Mouse (Mus musculus) midbrain, embryonic 14.5 days (tissue): ENCODE measurements around the gene Tnni3k. TPM values are rescaled to one million over a fixed set of nuclear protein-coding genes. Genes with fewer than 3 reads are reported as not detected.

Source experiments
- ATAC-seq: fragments of 200-750 bp; cut with Nextera tagmentation; 2 replicates; pipeline ENCODE4 v1.8.0; 2017; ENCODE audit warnings: moderate number of reproducible peaks, moderate library complexity; ENCODE audit not compliant: low FRiP score, low TSS enrichment
- DNase-seq: peaks from one replicate; pipeline ENCODE4 v3.0.0-alpha.2; 2015
- H3K27ac ChIP-seq: fragments of 300-500 bp; sonication (generic); replicated peaks from 2 replicates; pipeline ENCODE4 v1.5.1; 2014; ENCODE audit warnings: mild to moderate bottlenecking, low read depth, low read length, moderate library complexity
- H3K27me3 ChIP-seq: fragments of 300-500 bp; sonication (generic); 2 replicates; pipeline ENCODE4 v1.6.1; 2014; ENCODE audit warnings: low read length, control low read depth, mixed read lengths; ENCODE audit not compliant: control insufficient read depth, insufficient read depth
- H3K36me3 ChIP-seq: fragments of 300-500 bp; sonication (generic); 2 replicates; pipeline ENCODE4 v1.6.1; 2014; ENCODE audit warnings: low read length, control low read depth; ENCODE audit not compliant: control insufficient read depth, insufficient read depth
- H3K4me1 ChIP-seq: fragments of 300-500 bp; sonication (generic); 2 replicates; pipeline ENCODE4 v1.6.1; 2014; ENCODE audit warnings: mild to moderate bottlenecking, antibody characterized with exemption, low read length, control low read depth; ENCODE audit not compliant: control insufficient read depth, insufficient read depth
- H3K4me2 ChIP-seq: fragments of 300-500 bp; sonication (generic); 2 replicates; pipeline ENCODE4 v1.6.1; 2014; ENCODE audit warnings: mild to moderate bottlenecking, low read length, moderate library complexity
- H3K4me3 ChIP-seq: fragments of 300-500 bp; sonication (generic); replicated peaks from 2 replicates; pipeline ENCODE4 v1.5.1; 2014; ENCODE audit warnings: low read depth, low read length
- H3K9ac ChIP-seq: fragments of 300-500 bp; sonication (generic); replicated peaks from 2 replicates; pipeline ENCODE4 v1.6.1; 2014; ENCODE audit warnings: mild to moderate bottlenecking, low read length, moderate library complexity
- H3K9me3 ChIP-seq: fragments of 300-500 bp; sonication (generic); 2 replicates; pipeline ENCODE4 v1.6.1; 2016; ENCODE audit warnings: low read length, control low read depth, mixed read lengths; ENCODE audit not compliant: control insufficient read depth
- WGBS: fragments of 180-500 bp; shearing (Covaris S2); extraction: QIAGEN DNeasy Blood & Tissue Kit; methylation state at CpG from one replicate; pipeline ENCODE4 v1.1.7; 2014; 5-methylcytosine and 5-hydroxymethylcytosine counted together
- polyA plus RNA-seq: library from polyadenylated mRNA; unstranded; fragments of >200 nt; fragmentation: Nextera tagmentation; extraction: Ambion mirVana; gene quantifications from 2 replicates; pipeline ENCODE4 v1.2.1, GENCODE M21; 2014

Tnni3k gene
- polyA plus RNA-seq, 1 experiment from 2014 or later: not detected

DNA sequence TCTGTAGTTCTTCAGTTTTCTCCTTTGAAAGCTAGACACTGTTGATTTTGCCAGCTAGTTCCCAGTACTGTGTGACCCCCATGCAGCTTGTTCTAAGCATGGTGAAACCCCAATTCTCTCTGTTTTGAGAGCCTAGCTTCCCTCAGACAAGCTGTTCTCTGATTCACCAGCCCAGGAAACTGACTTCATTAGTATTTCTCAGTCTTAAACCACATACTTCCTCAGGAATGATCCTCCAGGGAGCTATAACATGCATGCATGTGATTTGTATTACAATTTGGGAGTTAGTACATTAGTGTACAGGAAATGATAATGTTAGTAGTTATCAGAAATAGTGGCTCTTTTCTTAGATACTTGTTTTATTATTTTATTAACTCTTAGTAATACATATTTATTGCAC, 1.4 kb upstream of the Tnni3k start:
- no peak for ATAC-seq
- H3K27me3 ChIP-seq: no peaks in the 10 kb centered on the region
- no peak overlapping the region for H3K9ac ChIP-seq
- H3K36me3 ChIP-seq: no peaks in the 10 kb centered on the region
- H3K4me1 ChIP-seq: no peaks in the 10 kb centered on the region
- no peak overlapping the region for H3K4me2 ChIP-seq
- H3K9me3 ChIP-seq: no peaks in the 10 kb centered on the region
- no peak for DNase-seq
- no peak overlapping the region for H3K4me3 ChIP-seq
- H3K27ac ChIP-seq: no peak overlapping the region

DNA sequence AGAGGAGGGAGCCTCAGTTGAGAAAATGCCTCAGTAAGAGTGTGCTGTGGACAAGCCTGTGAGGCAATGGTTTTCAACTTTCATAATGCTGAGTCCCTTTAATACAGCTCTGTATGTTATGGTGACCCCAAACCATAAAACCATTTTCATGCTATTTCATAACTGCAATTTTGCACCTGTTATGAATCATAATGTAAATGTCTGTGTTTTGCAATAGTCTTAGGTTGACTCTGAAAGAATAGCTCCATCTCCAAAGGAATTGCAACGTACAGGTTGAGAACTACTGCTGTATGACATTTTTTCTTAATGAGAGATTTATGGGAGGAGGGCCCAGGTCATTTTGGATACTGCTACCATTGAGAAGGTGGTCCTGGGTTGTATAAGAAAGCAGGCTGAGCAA, 2.0 kb downstream of the Tnni3k start:
- Histone ChIP-seq H3K27me3 (no peaks in the 10 kb centered on the region), H3K9me3 (no peaks in the 10 kb centered on the region)
- DNase-seq: no peak

DNA sequence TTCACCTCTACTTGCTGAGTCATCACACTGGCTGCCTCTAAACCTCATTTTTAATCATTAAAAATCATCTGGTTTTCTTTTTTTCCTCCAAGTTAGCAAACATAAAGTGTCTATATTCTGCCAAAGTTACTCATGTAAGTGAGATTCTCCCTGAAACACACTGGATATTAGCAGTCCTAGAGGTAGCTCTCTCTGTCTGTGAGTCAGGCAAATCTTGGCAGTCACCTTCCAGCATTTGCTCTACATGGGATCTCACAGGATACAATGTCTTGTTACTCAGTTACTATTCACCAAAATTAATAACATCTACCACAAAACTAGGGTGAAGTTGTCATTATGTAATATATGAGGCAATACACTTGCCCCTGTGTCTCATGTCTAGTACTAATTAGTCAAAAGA, 3.2 kb downstream of the Tnni3k start:
- H3K4me2 ChIP-seq: no peak overlapping the region
- DNase-seq: no peak
- H3K27ac ChIP-seq: no peak overlapping the region
- H3K4me1 ChIP-seq: no peaks in the 10 kb centered on the region
- H3K4me3 ChIP-seq: no peak overlapping the region
- no peaks in the 10 kb centered on the region for H3K27me3 ChIP-seq
- H3K36me3 ChIP-seq: no peaks in the 10 kb centered on the region
- no peak for ATAC-seq
- no peak overlapping the region for H3K9ac ChIP-seq
- no peaks in the 10 kb centered on the region for H3K9me3 ChIP-seq

More for the DNA sequence above, 2.0 kb downstream of the Tnni3k start:
- 74% methylated on average over 1 of the region's 1 CpGs for WGBS
- no peak overlapping the region for H3K9ac ChIP-seq
- H3K4me3 ChIP-seq: no peak overlapping the region
- H3K27ac ChIP-seq: no peak overlapping the region
- no peaks in the 10 kb centered on the region for H3K4me1 ChIP-seq
- ATAC-seq: no peak
- no peak overlapping the region for H3K4me2 ChIP-seq
- no peaks in the 10 kb centered on the region for H3K36me3 ChIP-seq

DNA sequence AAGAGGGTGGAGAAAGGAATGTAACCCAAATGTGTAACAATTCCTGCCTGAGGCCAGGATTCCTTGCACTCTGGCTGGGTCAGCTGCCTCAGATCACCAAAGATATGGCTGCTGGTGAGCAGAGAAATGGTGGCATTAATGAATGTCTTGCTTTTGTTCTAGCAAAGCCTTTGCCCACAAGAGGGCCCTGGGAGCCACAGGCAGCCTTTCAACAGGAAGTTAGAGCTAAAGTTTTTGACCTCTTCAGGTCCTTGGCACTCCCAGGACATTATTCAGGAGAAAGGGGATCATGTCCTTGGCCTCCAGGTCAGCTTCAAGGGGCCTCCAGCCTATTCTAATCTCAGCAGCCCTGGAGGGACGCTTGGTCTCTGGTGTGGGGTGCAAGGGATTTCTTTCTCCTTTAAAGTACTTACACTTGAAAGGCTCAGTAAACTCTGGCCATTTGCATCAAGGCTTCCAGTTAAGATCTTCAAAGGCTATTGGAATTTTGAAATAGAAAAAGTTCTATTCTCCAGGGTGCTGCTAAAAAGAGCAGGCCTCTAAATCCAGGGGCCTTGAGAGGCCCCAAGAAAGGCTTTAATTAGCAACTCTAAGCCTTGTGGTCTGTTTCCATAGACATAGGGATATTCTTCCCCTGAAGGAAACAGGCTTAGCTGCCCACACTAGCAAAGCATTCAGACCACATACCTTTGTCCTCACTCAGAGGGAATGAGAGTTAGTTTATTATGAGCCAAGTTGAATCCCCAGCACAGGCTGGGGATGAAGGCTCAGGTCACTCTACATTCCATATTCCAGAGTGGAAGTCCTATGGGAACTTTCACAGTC, 16.0 kb downstream of the Tnni3k start:
- no peaks in the 10 kb centered on the region for H3K27me3 ChIP-seq
- no peak overlapping the region for H3K4me2 ChIP-seq
- no peak overlapping the region for H3K27ac ChIP-seq
- H3K4me3 ChIP-seq: no peak overlapping the region
- H3K9ac ChIP-seq: no peak overlapping the region
- WGBS: 6% methylated on average over 1 of the region's 1 CpGs
- H3K36me3 ChIP-seq: no peaks in the 10 kb centered on the region
- H3K9me3 ChIP-seq: no peaks in the 10 kb centered on the region
- ATAC-seq (no peak), DNase-seq (no peak)
- no peaks in the 10 kb centered on the region for H3K4me1 ChIP-seq

DNA sequence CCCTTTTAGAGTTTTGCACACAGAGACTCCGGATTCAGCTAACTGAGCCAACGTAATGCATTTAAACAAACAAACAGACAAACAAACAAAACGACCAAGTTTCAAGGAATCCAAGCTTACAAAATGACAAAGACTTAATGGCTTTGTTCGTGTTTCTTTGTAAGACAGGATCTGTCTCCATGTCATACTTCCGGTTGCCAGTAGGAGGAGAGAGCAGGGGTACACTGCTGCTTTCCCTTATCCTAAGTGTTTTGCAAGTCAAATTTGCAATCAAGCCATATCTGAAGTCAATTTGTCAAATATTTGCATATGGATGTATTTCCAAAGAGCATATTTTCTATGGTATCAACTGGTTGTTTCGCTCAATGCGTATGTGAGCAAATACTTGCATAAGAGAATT, 20.9 kb downstream of the Tnni3k start:
- no peaks in the 10 kb centered on the region for H3K4me1 ChIP-seq
- no peak overlapping the region for H3K9ac ChIP-seq
- no peak for ATAC-seq
- H3K9me3 ChIP-seq: no peaks in the 10 kb centered on the region
- DNase-seq: peak; percentile 22
- H3K27me3 ChIP-seq: no peaks in the 10 kb centered on the region
- 74% methylated on average over 7 of the region's 7 CpGs for WGBS
- H3K4me2 ChIP-seq: no peak overlapping the region
- H3K36me3 ChIP-seq: no peaks in the 10 kb centered on the region
- no peak overlapping the region for H3K27ac ChIP-seq
- H3K4me3 ChIP-seq: no peak overlapping the region

DNA sequence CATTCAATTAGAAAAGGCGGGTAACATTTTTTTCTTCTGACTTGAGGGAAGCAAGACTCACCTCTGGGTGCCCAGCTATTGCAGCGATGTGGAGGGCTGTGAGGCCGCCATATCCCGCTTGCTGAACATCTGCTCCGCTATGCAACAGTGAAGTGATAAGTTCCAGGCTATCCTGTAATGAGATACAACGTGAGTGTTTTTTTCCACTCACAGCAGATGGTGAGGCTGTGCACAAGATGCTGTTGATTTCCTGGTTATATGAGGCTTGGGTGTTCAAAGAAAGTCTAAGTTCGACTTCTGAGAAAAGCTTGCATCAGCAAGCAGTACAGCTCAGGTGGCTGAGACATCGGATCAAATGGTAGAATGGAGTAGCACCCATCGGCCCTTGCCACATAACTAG, 25.0 kb downstream of the Tnni3k start:
- 93% methylated on average over 9 of the region's 9 CpGs for WGBS
- no peak overlapping the region for H3K4me2 ChIP-seq
- H3K9me3 ChIP-seq: no peaks in the 10 kb centered on the region

DNA sequence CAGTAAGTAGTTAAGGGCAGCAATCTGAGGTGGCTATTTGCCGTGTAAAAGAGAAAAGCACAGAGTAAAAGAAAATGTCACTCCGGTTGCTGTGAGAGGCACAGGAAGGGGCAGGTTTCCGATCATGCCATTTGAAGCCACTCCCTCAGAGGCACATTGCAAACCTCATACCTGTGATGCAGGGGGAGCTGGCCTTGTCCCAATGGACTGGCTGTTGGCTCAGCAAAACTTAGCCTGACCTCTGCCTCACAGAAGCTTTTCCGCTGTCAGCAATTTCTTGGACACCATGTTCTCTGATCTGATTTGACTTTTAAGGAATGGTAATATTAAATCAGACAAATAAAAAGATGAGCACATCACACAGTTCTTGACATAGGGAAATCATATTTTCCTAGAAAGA, 52.4 kb downstream of the Tnni3k start:
- Histone ChIP-seq H3K27me3 (no peaks in the 10 kb centered on the region), H3K4me3 (no peak overlapping the region), H3K9ac (no peak overlapping the region), H3K4me2 (no peak overlapping the region), H3K9me3 (no peaks in the 10 kb centered on the region), H3K27ac (no peak overlapping the region), H3K36me3 (no peaks in the 10 kb centered on the region), H3K4me1 (no peaks in the 10 kb centered on the region)
- ATAC-seq (no peak), DNase-seq (no peak)
- WGBS: 87% methylated on average over 4 of the region's 4 CpGs

More for the DNA sequence above, 25.0 kb downstream of the Tnni3k start:
- no peaks in the 10 kb centered on the region for H3K36me3 ChIP-seq
- H3K9ac ChIP-seq: no peak overlapping the region
- H3K27me3 ChIP-seq: no peaks in the 10 kb centered on the region
- no peak overlapping the region for H3K27ac ChIP-seq
- H3K4me3 ChIP-seq: no peak overlapping the region
- H3K4me1 ChIP-seq: no peaks in the 10 kb centered on the region
- DNase-seq: no peak
- ATAC-seq: no peak

DNA sequence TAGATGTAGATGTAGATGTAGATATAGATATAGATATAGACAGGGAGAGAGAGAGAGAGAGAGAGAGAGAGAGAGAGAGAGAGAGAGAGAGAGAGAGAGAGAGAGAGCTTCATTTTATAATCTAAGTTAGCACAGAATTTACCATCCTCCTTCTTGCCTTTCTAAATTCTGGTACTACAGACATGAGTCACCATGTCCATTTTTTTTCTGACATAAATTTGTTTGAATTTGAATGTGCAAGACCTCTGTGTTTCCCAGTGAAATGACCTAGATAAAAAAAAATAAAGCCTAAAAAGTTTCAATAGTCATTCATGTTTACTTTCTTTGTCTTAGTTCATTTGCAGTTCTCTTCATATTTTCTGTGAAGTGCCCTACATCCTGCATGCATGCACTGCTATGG, 54.2 kb downstream of the Tnni3k start:
- H3K4me1 ChIP-seq: no peaks in the 10 kb centered on the region
- H3K4me3 ChIP-seq: no peak overlapping the region
- no peaks in the 10 kb centered on the region for H3K9me3 ChIP-seq
- ATAC-seq (no peak), DNase-seq (no peak)
- no peak overlapping the region for H3K4me2 ChIP-seq
- H3K9ac ChIP-seq: no peak overlapping the region
- no peak overlapping the region for H3K27ac ChIP-seq
- H3K36me3 ChIP-seq: no peaks in the 10 kb centered on the region
- no peaks in the 10 kb centered on the region for H3K27me3 ChIP-seq

DNA sequence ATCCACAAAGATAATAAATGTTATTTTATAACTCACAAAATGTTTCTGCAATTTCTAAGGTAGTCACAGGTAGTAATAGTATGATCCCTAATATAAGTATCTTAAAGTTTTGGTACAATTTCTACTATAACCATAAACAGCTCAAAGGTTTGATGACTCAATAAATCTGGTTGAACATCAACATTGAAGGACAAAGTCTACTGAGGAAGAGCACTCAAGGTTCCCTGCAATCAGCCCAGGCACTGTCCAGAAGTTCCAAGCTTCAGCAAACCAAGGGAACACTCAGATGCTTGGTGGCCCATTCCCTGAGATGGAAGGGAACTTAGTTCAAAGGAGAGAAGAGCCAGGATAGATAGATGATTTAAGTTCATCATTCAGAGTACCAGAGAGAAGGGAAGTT, 62.5 kb downstream of the Tnni3k start:
- ATAC-seq (no peak), DNase-seq (no peak)
- Histone ChIP-seq H3K4me3 (no peak overlapping the region), H3K36me3 (no peaks in the 10 kb centered on the region), H3K4me2 (no peak overlapping the region), H3K27me3 (no peaks in the 10 kb centered on the region), H3K27ac (no peak overlapping the region), H3K4me1 (no peaks in the 10 kb centered on the region), H3K9ac (no peak overlapping the region), H3K9me3 (no peaks in the 10 kb centered on the region)
